Mouse (Mus musculus) bone marrow, adult 2 months (tissue): ENCODE results near the gene Atp2b2.

Experiments used
- CTCF ChIP-seq: fragments of 200-500 bp; IDR thresholded peaks from 2 replicates; pipeline ENCODE4 v1.5.1; 2011; ENCODE audit warnings: low read length, control low read depth; ENCODE audit not compliant: control insufficient read depth, insufficient read depth
- POLR2A ChIP-seq: fragments of 200-500 bp; IDR thresholded peaks from 2 replicates; pipeline ENCODE4 v1.6.1; 2011; ENCODE audit warnings: low read depth, mild to moderate bottlenecking, control low read depth, low read length, borderline replicate concordance; ENCODE audit not compliant: control insufficient read depth

DNA sequence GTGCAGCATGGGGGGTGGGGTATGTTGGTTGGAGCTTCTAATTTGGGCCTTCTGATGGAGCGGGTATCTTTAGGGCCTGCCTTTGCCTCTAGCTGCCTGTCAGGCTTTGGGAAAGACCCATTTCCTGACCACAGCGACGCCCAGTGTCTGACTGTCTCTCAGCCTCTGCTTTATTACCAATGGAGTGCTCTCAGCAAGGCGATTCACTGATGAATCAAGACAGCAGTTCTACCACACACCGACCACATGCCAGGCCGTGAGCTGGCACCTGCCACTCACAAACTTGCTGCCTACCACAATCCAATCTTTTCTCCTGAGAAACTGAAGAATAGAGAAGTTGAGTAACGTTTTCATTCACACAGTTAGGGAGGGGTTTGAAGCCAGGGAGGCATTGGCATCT lies 256.8 kb downstream of the Atp2b2 start:
- TF ChIP-seq CTCF (no peak), POLR2A (no peak)
